Mouse (Mus musculus): ENCODE results near the gene Kcnc4. TPM values are rescaled to one million over a fixed set of nuclear protein-coding genes. Genes with fewer than 3 reads are reported as not detected.

Gene Kcnc4
- total RNA-seq, 4 experiments from 2014 or later, result 59.7 to 66.2 (median 61.6) TPM

GRCm38 (mm10) chr3:107458528-107459195, 690 bp downstream of the Kcnc4 start:
- DNase-seq (ENCODE audit: low spot score in 2 of 2), result no peak

- no peak for DNase-seq (ENCODE audit: low spot score in 2 of 2)
These were observed 1.2 kb downstream of the Kcnc4 start for GRCm38 (mm10) chr3:107458104-107458503.

GRCm38 (mm10) chr3:107454280-107454679, 5.1 kb downstream of the Kcnc4 start:
- DNase-seq (ENCODE audit: low spot score in 2 of 2), result no peak

DNA sequence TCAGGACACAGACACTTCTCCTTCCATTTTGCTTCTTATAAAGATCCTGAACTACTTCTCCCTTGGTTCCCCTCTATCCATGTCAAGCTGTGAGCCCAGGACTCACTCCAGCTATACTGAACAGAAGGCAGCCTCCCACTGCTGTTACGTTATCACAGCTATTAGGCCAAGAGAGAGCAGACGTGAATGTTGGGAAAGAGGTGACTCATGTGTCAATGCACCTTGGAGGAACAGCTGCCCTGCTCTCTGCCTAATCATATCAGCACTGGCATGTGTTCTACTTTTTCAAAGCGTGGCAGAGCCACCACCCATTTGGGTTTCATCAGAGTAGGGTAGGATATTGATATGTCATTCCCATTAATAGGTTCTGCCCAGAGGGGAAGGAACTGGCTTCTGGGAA, 12.5 kb downstream of the Kcnc4 start:
- DNase-seq (ENCODE audit: low spot score in 2 of 2), result no peak

- no peak for DNase-seq (ENCODE audit: low spot score in 2 of 2)
These were observed 15.5 kb downstream of the Kcnc4 start for GRCm38 (mm10) chr3:107443866-107444265.

DNA sequence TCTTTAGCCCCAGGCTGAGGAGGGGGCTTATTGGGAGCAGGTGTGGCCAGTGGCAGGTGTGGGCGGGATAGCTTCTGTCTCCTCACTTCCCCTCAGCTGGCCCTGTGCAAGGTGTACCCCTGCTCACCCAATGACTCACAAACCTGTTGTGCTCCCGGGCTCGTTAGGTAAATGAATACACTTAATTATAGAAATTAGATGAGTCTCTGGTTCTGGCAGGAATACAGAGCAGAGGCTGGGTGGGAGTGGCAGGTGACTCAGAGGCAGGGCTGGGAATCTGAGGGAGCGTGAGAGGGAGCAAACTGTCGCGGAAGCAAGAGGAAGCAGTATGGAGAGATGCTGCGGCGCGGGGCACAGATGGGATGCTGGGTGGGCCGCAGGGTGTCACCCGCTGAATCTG, 17.2 kb downstream of the Kcnc4 start:
- DNase-seq (ENCODE audit: low spot score in 2 of 2), result peak in 1 of 2 experiments; percentile 87

DNA sequence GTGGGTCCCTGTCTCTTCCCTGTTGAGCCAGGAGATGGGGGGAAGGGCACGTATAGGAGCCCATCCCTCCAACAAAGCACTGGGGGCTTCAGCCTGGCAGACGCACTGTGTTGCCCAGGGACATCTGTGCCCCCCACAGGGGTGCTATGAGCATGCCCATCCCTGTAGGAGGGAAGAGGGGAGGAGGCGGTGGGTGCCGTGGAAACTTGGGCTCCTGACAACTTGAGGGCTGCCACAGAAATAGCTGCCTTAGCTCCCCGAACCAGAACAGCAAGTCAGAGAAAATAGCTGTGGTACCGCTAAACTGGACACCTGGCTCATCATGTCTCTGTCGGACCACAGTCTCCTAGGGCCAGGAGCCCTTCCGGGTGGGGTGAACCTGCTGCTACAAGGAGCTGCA, 18.0 kb downstream of the Kcnc4 start:
- DNase-seq (ENCODE audit: low spot score in 2 of 2), result no peak

DNA sequence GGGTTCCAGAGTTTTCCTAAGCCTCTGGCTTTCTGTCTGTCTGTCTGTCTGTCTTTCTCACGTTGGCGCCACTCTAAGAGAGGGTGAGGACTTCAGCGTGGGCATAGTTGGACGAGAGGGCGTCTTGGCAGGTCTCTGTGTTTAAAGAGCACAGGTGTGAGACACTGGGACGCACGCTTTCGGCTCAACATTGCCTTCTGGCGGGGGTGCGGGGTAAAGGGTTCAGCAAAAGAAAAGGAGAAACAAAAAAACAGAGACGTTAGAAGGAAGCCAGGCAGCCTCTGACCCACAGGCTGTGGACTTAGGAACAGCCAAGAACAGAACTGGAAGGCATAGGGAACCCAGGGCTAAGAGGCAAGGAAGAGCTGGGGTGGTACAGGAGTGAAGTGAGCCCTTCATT, 20.1 kb downstream of the Kcnc4 start:
- DNase-seq (ENCODE audit: low spot score in 2 of 2), result no peak

DNA sequence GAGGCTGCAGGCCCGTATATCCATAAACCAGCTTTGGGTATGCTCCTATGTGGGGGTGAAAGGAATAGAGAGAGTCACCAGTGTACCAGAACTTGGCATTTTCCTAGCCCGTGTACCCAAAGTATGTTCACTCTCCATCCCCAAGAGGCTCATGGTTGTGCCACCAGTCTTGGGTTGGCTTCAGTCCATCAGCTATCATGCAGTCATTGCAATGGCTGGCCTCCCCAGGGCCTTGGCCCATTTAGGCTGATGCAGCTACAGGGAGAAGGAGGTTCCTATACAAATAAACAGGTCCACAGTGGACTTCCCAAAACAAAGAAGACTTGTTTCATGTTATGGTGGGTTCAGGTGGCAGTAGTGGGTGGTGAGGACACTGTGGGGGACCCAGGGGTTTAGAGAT, 21.7 kb downstream of the Kcnc4 start:
- no peak for DNase-seq (ENCODE audit: low spot score in 2 of 2)

- DNase-seq (ENCODE audit: low spot score in 2 of 2), result no peak
These were observed 22.9 kb downstream of the Kcnc4 start for GRCm38 (mm10) chr3:107436434-107436833.

GRCm38 (mm10) chr3:107433614-107434013, 25.7 kb downstream of the Kcnc4 start:
- DNase-seq (ENCODE audit: low spot score in 2 of 2), result no peak

DNA sequence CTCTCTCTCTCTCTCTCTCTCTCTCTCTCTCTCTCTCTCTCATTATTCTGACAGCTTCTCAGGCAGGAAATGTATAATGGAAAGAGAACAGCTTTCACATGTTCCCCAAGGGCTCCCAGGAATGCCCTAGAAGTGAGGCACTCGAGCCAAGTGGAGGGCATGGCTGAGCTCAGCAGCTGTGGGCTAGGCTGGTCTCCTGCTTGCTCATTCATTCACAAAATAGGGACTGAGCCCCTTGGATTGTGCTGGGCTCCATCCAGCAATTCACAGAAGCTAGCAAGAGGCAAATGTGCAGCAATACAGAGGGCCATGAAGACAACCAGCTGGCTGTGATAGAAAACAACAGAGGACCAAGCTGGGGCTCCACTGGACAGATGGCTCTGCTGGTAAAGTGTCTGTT, 28.1 kb downstream of the Kcnc4 start:
- no peak for DNase-seq (ENCODE audit: low spot score in 2 of 2)

- peak in 1 of 2 experiments; percentile 72 for DNase-seq (ENCODE audit: low spot score in 2 of 2)
These were observed 34.9 kb downstream of the Kcnc4 start for GRCm38 (mm10) chr3:107424258-107425041.

- DNase-seq (ENCODE audit: low spot score in 2 of 2), result no peak
These were observed 39.2 kb downstream of the Kcnc4 start for GRCm38 (mm10) chr3:107420156-107420555.

DNA sequence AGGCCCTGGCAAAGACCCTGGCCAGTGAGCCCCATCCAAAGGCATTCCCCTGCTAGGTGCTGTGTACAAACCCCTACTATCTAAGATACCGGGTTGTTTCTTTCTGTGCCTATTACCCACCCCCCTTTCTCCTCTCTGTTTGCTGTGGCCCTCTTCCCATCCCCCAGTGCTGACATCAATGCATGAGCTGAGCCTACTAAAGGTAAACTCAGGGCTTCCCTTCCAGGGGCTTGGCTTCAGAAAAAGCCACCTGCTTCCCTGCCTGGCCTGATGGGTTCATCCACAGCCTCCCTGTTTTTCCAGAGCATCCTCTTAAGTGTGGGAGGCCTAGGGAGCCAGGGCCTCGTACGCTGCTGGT, 42.1 kb downstream of the Kcnc4 start:
- DNase-seq (ENCODE audit: low spot score in 2 of 2), result no peak

GRCm38 (mm10) chr3:107416541-107417286, 42.6 kb downstream of the Kcnc4 start:
- no peak for DNase-seq (ENCODE audit: low spot score in 2 of 2)

DNA sequence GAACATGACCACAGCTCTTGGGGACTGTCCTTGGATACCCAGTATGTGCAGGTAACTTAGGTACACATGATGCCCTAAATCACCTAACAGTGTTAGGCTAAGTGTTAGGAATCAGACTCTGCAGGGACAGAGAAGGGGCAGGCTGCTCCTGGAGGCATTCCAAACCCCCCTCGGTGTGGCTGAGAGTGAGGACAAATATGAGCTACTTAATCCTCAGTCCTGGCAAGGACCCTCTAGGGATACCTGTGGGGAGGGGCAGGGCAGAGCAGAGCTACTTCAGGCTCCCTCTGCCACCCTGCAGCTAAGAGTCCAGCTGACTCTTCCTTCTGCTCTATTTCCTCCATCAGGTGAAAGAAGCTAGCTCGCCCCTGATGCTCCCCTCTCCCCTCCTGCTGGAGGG, 46.3 kb downstream of the Kcnc4 start:
- no peak for DNase-seq (ENCODE audit: low spot score in 2 of 2)

DNA sequence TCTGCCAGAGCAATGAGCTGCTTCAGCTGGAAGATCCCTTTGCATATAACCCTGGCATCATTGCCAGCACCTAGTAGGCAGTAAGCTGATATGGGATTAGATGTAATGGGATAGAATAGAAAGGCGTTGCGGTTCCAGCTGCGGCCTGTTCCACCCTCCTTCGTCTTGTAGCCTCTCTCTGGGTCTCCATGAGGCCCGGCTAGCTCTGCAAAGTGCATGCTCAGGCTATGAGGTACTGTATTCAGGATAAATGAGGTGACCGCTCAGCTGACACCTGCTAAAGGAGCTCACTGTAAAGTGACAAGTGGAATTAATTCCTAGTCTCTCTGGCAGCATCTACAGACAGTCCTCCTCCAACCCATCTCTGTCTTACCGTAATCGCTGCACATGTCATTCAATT, 46.8 kb downstream of the Kcnc4 start:
- DNase-seq (ENCODE audit: low spot score in 2 of 2), result no peak

DNA sequence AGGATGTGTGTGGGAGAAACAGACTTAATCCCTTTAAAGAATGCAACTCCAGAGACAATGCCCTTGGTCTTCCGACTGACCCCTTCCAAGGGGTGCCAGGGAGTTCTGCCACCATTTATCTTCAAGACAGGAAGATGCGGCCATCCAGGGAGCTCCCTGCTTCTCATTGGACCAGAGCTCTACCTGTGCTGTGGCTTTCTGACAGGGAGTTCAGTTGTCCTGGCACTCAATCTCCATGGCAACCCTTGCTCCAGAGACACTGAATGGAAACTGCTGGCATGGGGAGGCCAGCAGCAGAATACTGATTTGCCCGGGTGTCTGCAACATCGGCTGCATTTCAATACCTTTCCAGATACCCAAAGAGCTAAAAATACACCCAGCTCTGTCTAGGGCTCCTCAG, 47.7 kb downstream of the Kcnc4 start:
- DNase-seq (ENCODE audit: low spot score in 2 of 2), result peak in 1 of 2 experiments; percentile 43

- DNase-seq (ENCODE audit: low spot score in 2 of 2), result no peak
These were observed 58.0 kb downstream of the Kcnc4 start for GRCm38 (mm10) chr3:107401401-107401800.

GRCm38 (mm10) chr3:107399991-107400640, 59.2 kb downstream of the Kcnc4 start:
- DNase-seq (ENCODE audit: low spot score in 2 of 2), result no peak

- DNase-seq (ENCODE audit: low spot score in 2 of 2), result no peak
These were observed 68.2 kb downstream of the Kcnc4 start for GRCm38 (mm10) chr3:107391198-107391597.

Data from left cerebral cortex, adult 8-10 months (tissue).